Mouse (Mus musculus) hindbrain, embryonic 13.5 days (tissue): ENCODE data around the gene Cyb5r4. TPM values are rescaled to one million over a fixed set of nuclear protein-coding genes. Genes with fewer than 3 reads are reported as not detected.
"Not testable (repeated sequence)": the region's sequence is repeated elsewhere in the genome, so short reads cannot be mapped to it uniquely, and the experiment has no call there.

ENCODE experiments used
- ATAC-seq: fragments of 200-750 bp; cut with Nextera tagmentation; 2 replicates; pipeline ENCODE4 v1.8.0; 2017; ENCODE audit warnings: moderate TSS enrichment; ENCODE audit not compliant: low FRiP score
- H3K27ac ChIP-seq: fragments of 300-500 bp; sonication (generic); 2 replicates; pipeline ENCODE4 v1.5.1; 2015; ENCODE audit warnings: inconsistent platforms, mild to moderate bottlenecking, moderate library complexity
- H3K27me3 ChIP-seq: fragments of 300-500 bp; sonication (generic); 2 replicates; pipeline ENCODE4 v1.6.1; 2015; ENCODE audit warnings: mild to moderate bottlenecking, inconsistent platforms
- H3K36me3 ChIP-seq: fragments of 300-500 bp; sonication (generic); 2 replicates; pipeline ENCODE4 v1.6.1; 2015; ENCODE audit warnings: mild to moderate bottlenecking, inconsistent platforms
- H3K4me1 ChIP-seq: fragments of 300-500 bp; sonication (generic); replicated peaks from 2 replicates; pipeline ENCODE4 v1.6.1; 2015; ENCODE audit warnings: inconsistent platforms
- H3K4me2 ChIP-seq: fragments of 300-500 bp; sonication (generic); 2 replicates; pipeline ENCODE4 v1.6.1; 2015; ENCODE audit warnings: inconsistent platforms, mild to moderate bottlenecking, moderate library complexity
- H3K4me3 ChIP-seq: fragments of 300-500 bp; sonication (generic); 2 replicates; pipeline ENCODE4 v1.5.1; 2015; ENCODE audit warnings: mild to moderate bottlenecking, inconsistent platforms
- H3K9ac ChIP-seq: fragments of 300-500 bp; sonication (generic); 2 replicates; pipeline ENCODE4 v1.6.1; 2015; ENCODE audit warnings: mild to moderate bottlenecking, inconsistent platforms
- H3K9me3 ChIP-seq: fragments of 300-500 bp; sonication (generic); 2 replicates; pipeline ENCODE4 v1.6.1; 2016; ENCODE audit warnings: inconsistent platforms
- WGBS: fragments of 180-500 bp; shearing (Covaris S2); methylation state at CpG from one replicate; pipeline ENCODE4 v1.1.7; 2015; 5-methylcytosine and 5-hydroxymethylcytosine counted together
- polyA plus RNA-seq: library from polyadenylated mRNA; unstranded; fragments of >200 nt; fragmentation: Nextera tagmentation; extraction: Ambion mirVana; gene quantifications from 2 replicates; pipeline ENCODE4 v1.2.1, GENCODE M21; 2015

Gene Cyb5r4
- 83.6 and 86.0 TPM in 2 replicates for polyA plus RNA-seq

DNA sequence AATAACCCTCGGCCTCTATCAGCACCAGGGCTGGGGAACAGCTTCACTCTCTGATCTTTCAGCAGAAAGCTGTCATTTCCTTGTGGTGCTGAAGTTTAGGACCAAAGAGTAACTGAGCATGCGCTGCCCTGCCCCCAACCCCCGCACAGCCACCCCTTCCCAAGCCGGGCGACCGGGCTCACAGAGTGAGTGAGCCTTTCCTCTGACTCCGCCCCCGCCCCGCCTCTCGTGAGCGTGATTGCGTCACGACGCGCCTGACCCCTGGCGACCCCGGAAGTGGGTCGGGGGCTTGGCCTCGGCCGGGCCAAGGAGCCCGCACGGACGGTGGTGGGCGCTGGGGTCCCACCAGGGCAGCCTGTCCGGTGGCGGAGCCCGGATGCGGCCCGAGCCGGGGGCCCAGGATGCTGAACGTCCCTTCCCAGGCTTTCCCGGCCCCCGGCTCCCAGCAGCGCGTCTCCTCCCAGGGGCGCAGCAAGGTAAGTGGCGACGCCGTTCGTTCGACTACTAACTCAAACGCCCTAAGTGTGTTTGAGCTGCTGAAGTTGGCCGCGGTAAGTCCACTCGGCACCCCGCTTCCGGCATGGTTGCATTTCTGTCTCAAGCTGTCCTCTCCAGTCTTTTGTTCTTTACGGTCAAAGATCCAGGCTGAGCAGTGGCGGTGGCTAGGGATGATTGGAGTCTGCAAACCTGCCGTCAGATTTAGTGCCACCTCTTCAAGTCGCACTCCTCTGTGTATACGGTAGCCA lies at the start of gene Cyb5r4:
Gene Cyb5r4, plus strand, starts transcription at position 237 of the 746 bp plus-strand sequence.
- Histone ChIP-seq H3K27me3 (peaks cover 6% of the 10 kb centered on the region; the same call in 1 of the 2 replicates), H3K4me3 (peak within 1 kb of the TSS; percentile 83), H3K36me3 (no peaks in the 10 kb centered on the region), H3K4me1 (peaks cover 24% of the 10 kb centered on the region), H3K9me3 (no peaks in the 10 kb centered on the region), H3K9ac (peak within 1 kb of the TSS; percentile 86), H3K27ac (peak within 1 kb of the TSS; percentile 86), H3K4me2 (peak within 1 kb of the TSS; percentile 73)
- peak; percentile 100 for ATAC-seq
- WGBS = 2% methylated on average over 52 of the region's 52 CpGs

GRCm38 (mm10) chr9:86972471-86972870 lies 49.3 kb upstream of the Cyb5r4 start:
- H3K9ac ChIP-seq, H3K9me3 ChIP-seq, H3K4me1 ChIP-seq, ATAC-seq, H3K4me3 ChIP-seq, H3K27ac ChIP-seq, H3K36me3 ChIP-seq, H3K27me3 ChIP-seq, H3K4me2 ChIP-seq: not testable (repeated sequence)

- WGBS = 75% methylated on average over 4 of the region's 4 CpGs
- ATAC-seq = no peak
- Histone ChIP-seq H3K4me1 (no peaks in the 10 kb centered on the region), H3K36me3 (no peaks in the 10 kb centered on the region), H3K27me3 (no peaks in the 10 kb centered on the region), H3K4me3 (no peak overlapping the region), H3K9ac (no peak overlapping the region), H3K9me3 (no peaks in the 10 kb centered on the region), H3K4me2 (no peak overlapping the region), H3K27ac (no peak overlapping the region)
Measured at GRCm38 (mm10) chr9:86973562-86973961, 48.3 kb upstream of the Cyb5r4 start.

- Histone ChIP-seq H3K4me3 (no peak overlapping the region), H3K9ac (no peak overlapping the region), H3K4me2 (no peak overlapping the region), H3K9me3 (no peaks in the 10 kb centered on the region), H3K27ac (no peak overlapping the region), H3K36me3 (no peaks in the 10 kb centered on the region), H3K27me3 (no peaks in the 10 kb centered on the region), H3K4me1 (no peaks in the 10 kb centered on the region)
- WGBS = 91% methylated on average over 4 of the region's 4 CpGs
- ATAC-seq = no peak
Measured at GRCm38 (mm10) chr9:86976896-86977295, 44.9 kb upstream of the Cyb5r4 start.

DNA sequence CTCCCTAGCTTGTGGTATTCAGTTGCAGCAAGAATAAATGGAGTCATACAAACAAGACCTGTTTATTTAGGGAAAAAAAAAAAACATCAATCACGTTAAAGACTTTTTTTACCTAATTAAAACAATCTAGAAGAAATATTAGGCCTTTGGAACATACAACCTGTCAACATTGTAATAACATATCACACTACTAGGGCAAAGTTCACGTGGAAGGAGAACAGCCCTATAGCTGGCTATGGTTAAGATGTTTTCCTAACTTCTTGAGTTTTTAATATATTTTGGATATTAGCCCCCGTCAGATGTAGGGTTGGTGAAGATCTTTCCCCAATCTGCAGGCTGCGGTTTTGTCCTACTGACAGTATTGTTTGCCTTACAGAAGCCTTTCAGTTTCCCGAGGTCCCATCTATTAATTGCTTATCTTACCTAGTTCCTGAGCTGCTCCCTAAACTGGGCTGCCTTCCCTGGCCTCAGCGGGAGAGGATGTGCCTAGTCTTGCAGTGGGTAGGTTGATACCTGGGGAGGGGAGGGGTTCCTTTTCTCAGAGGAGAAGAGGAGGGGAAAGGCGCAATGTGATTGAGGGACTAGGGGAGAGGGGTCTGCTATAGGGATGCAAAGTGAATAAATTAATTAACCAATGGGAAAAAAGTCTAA lies 43.4 kb upstream of the Cyb5r4 start:
- H3K27ac ChIP-seq = no peak overlapping the region
- 81% methylated on average over 7 of the region's 7 CpGs for WGBS

GRCm38 (mm10) chr9:86980048-86980447 lies 41.8 kb upstream of the Cyb5r4 start:
- ATAC-seq = no peak
- Histone ChIP-seq H3K4me2 (no peak overlapping the region), H3K36me3 (no peaks in the 10 kb centered on the region), H3K4me3 (no peak overlapping the region), H3K4me1 (no peaks in the 10 kb centered on the region), H3K9me3 (no peaks in the 10 kb centered on the region), H3K27ac (no peak overlapping the region), H3K27me3 (no peaks in the 10 kb centered on the region), H3K9ac (no peak overlapping the region)

More for the DNA sequence above, 43.4 kb upstream of the Cyb5r4 start:
- H3K9ac ChIP-seq = no peak overlapping the region
- H3K27me3 ChIP-seq = no peaks in the 10 kb centered on the region
- H3K36me3 ChIP-seq = no peaks in the 10 kb centered on the region
- no peak overlapping the region for H3K4me2 ChIP-seq
- no peaks in the 10 kb centered on the region for H3K9me3 ChIP-seq
- no peak for ATAC-seq
- H3K4me1 ChIP-seq = no peaks in the 10 kb centered on the region
- H3K4me3 ChIP-seq = no peak overlapping the region

DNA sequence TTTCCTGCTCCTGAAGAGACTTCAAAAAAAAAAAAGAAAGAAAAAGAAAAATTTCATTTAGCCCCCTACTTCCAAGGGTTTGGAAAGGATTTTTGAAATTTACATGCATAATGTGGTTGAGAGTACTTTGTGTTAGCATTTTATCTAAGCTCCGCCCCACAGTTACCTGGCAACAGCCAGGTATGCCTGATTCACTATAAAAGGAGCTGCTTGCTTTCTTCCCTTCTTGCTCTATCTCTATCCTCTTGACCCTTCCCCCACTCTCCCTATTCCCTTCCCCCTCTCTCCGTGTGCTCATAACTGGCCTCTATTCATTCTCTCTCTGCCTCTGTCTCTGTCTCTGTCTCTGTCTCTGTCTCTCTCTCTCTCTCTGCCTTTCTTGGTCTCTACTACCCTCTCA lies 40.9 kb upstream of the Cyb5r4 start:
- Histone ChIP-seq H3K4me2 (no peak overlapping the region), H3K27ac (no peak overlapping the region), H3K4me1 (no peaks in the 10 kb centered on the region), H3K9me3 (no peaks in the 10 kb centered on the region), H3K9ac (no peak overlapping the region), H3K36me3 (no peaks in the 10 kb centered on the region), H3K4me3 (no peak overlapping the region), H3K27me3 (no peaks in the 10 kb centered on the region)
- 50% methylated on average over 2 of the region's 2 CpGs for WGBS
- no peak for ATAC-seq

DNA sequence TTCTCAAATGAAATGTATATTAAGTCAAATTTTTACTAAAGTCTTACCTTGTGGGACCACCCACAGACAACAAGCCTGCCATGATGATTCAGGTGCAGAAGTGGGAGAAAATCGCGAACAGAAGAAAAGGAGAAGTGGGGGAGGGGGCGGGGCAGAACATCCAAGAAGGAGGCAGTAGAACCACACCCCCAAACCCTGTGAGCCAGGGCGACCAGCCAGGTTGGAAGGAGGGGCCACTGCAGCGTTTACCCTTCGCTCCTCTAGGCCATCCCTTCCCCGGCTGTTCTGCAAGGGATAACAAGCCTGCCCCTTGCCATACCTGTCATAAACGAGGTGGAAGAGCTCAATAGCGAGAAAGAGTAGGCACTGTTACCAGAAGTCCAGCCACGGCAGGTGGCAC lies 40.3 kb upstream of the Cyb5r4 start:
- Histone ChIP-seq H3K9ac (no peak overlapping the region), H3K36me3 (no peaks in the 10 kb centered on the region), H3K4me2 (no peak overlapping the region), H3K4me3 (no peak overlapping the region), H3K27ac (no peak overlapping the region), H3K4me1 (no peaks in the 10 kb centered on the region), H3K27me3 (no peaks in the 10 kb centered on the region), H3K9me3 (no peaks in the 10 kb centered on the region)
- 24% methylated on average over 10 of the region's 10 CpGs for WGBS
- peak; percentile 49; the same call in 1 of the 2 replicates for ATAC-seq

DNA sequence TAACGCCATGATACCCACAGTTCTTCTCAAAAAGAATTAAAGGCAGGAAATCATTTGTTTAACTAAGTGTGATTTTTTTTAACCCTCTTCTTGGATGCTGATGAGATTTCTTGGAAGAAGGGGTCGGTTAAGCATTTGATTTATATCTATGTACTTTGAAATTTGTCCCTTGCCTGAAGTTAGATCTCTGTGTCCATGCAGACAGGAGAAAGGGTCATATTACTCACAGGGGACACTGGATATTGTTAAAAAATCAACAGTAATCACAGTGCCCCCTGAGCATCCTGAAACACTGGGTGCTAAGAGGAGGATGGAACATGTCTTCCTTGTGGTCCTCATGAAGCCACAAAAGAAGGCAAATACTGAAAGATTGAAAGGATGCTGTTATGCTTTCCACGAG lies 37.2 kb upstream of the Cyb5r4 start:
- Histone ChIP-seq H3K9me3 (no peaks in the 10 kb centered on the region), H3K4me3 (no peak overlapping the region), H3K27me3 (no peaks in the 10 kb centered on the region), H3K9ac (no peak overlapping the region), H3K36me3 (no peaks in the 10 kb centered on the region), H3K4me2 (no peak overlapping the region), H3K27ac (no peak overlapping the region), H3K4me1 (0 out of 2 replicates have a peak, but pooled peaks cover 4% of the 10 kb centered on the region)
- ATAC-seq = no peak
- 86% methylated on average over 3 of the region's 3 CpGs for WGBS

DNA sequence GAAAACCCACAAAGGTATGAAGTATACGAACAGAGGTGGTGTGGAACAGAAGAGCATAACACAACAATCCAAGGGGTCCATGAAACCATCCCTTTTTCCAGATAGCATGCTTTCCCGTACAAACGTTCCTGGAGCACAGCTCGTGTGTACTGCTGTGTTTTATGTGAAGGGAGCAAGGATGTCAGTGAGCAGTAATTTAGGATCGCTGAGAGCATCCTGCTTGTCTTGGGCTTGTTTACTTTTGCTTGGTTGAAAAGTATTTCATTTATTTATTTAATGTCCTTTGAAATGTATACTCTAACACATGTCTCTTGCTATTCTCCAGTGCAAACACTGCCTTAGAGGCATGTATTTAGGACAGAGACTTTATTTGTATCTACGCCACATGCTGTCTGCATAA lies 36.7 kb upstream of the Cyb5r4 start:
- 79% methylated on average over 6 of the region's 6 CpGs for WGBS
- ATAC-seq = no peak
- no peak overlapping the region for H3K27ac ChIP-seq

GRCm38 (mm10) chr9:86986703-86987296 lies 35.0 kb upstream of the Cyb5r4 start:
- H3K4me1 ChIP-seq = 0 out of 2 replicates have a peak, but pooled peaks cover 4% of the 10 kb centered on the region
- no peaks in the 10 kb centered on the region for H3K27me3 ChIP-seq
- no peak overlapping the region for H3K4me2 ChIP-seq
- H3K27ac ChIP-seq = no peak overlapping the region
- ATAC-seq = no peak
- 63% methylated on average over 7 of the region's 7 CpGs for WGBS
- no peaks in the 10 kb centered on the region for H3K36me3 ChIP-seq
- no peak overlapping the region for H3K9ac ChIP-seq
- H3K4me3 ChIP-seq = no peak overlapping the region
- H3K9me3 ChIP-seq = no peaks in the 10 kb centered on the region

More for the DNA sequence above, 36.7 kb upstream of the Cyb5r4 start:
- no peaks in the 10 kb centered on the region for H3K36me3 ChIP-seq
- no peaks in the 10 kb centered on the region for H3K27me3 ChIP-seq
- H3K4me2 ChIP-seq = no peak overlapping the region
- no peaks in the 10 kb centered on the region for H3K9me3 ChIP-seq
- H3K4me3 ChIP-seq = no peak overlapping the region
- no peak overlapping the region for H3K9ac ChIP-seq
- 0 out of 2 replicates have a peak, but pooled peaks cover 4% of the 10 kb centered on the region for H3K4me1 ChIP-seq

DNA sequence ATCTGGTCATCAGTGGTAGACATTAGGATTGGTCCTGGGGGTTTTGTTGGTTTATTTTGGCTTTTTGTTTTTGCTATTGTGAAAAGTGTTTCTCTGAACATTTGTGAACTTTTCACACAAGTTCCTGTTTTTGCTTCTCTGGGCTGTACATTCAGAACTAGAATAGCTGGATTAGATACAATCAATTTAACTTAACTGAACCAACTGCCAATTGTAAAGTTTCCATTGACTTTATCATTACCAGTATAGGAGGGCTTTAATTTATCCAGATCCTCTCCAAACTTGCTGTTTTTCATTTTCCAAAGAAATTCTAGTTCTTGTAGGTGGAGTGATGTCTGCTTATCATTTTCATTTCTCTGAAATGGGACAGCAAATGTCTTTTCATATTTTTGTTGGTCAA lies 32.0 kb upstream of the Cyb5r4 start:
- Histone ChIP-seq H3K27ac (no peak overlapping the region), H3K27me3 (no peaks in the 10 kb centered on the region), H3K9me3 (no peaks in the 10 kb centered on the region), H3K36me3 (no peaks in the 10 kb centered on the region), H3K4me3 (no peak overlapping the region), H3K9ac (no peak overlapping the region), H3K4me2 (no peak overlapping the region), H3K4me1 (0 out of 2 replicates have a peak, but pooled peaks cover 4% of the 10 kb centered on the region)
- ATAC-seq = no peak
